Mouse (Mus musculus) neural tube, embryonic 15.5 days (tissue): ENCODE results near the gene Fstl3. TPM values are rescaled to one million over a fixed set of nuclear protein-coding genes. Genes with fewer than 3 reads are reported as not detected.

Experiments used
- ATAC-seq: fragments of 200-750 bp; cut with Nextera tagmentation; 2 replicates; pipeline ENCODE4 v1.8.0; 2017; ENCODE audit warnings: mild to moderate bottlenecking, moderate TSS enrichment, moderate library complexity; ENCODE audit not compliant: low FRiP score
- H3K27ac ChIP-seq: fragments of 300-500 bp; sonication (generic); replicated peaks from 2 replicates; pipeline ENCODE4 v1.5.1; 2015; ENCODE audit warnings: mild to moderate bottlenecking, inconsistent platforms
- H3K27me3 ChIP-seq: fragments of 300-500 bp; sonication (generic); replicated peaks from 2 replicates; pipeline ENCODE4 v1.6.1; 2015; ENCODE audit warnings: inconsistent platforms
- H3K36me3 ChIP-seq: fragments of 300-500 bp; sonication (generic); 2 replicates; pipeline ENCODE4 v1.6.1; 2015; ENCODE audit warnings: inconsistent platforms
- H3K4me1 ChIP-seq: fragments of 300-500 bp; sonication (generic); 2 replicates; pipeline ENCODE4 v1.6.1; 2015; ENCODE audit warnings: inconsistent platforms
- H3K4me2 ChIP-seq: fragments of 300-500 bp; sonication (generic); 2 replicates; pipeline ENCODE4 v1.6.1; 2015; ENCODE audit warnings: inconsistent platforms, mild to moderate bottlenecking, moderate library complexity
- H3K4me3 ChIP-seq: fragments of 300-500 bp; sonication (generic); replicated peaks from 2 replicates; pipeline ENCODE4 v1.5.1; 2015; ENCODE audit warnings: mild to moderate bottlenecking, inconsistent platforms
- H3K9ac ChIP-seq: fragments of 300-500 bp; sonication (generic); replicated peaks from 2 replicates; pipeline ENCODE4 v1.6.1; 2015; ENCODE audit warnings: mild to moderate bottlenecking, inconsistent platforms
- H3K9me3 ChIP-seq: fragments of 300-500 bp; sonication (generic); replicated peaks from 2 replicates; pipeline ENCODE4 v1.6.1; 2016; ENCODE audit warnings: inconsistent platforms
- WGBS: fragments of 180-500 bp; shearing (Covaris S2); methylation state at CpG from one replicate; pipeline ENCODE4 v1.1.7; 2015; ENCODE audit warnings: mixed read lengths; 5-methylcytosine and 5-hydroxymethylcytosine counted together
- polyA plus RNA-seq: library from polyadenylated mRNA; unstranded; fragments of >200 nt; fragmentation: Nextera tagmentation; extraction: Ambion mirVana; gene quantifications from 2 replicates; pipeline ENCODE4 v1.2.1, GENCODE M21; 2015

Fstl3 gene
- polyA plus RNA-seq, 1 experiment from 2014 or later, result 2.6 TPM

GRCm38 (mm10) chr10:79819606-79820005, 42.5 kb downstream of the Fstl3 start:
- ATAC-seq, result no peak
- H3K27ac ChIP-seq, result no peak overlapping the region
- H3K4me2 ChIP-seq, result no peak overlapping the region
- WGBS, result 94% methylated on average over 17 of the region's 17 CpGs
- no peaks in the 10 kb centered on the region for H3K9me3 ChIP-seq
- peaks cover 60% of the 10 kb centered on the region for H3K36me3 ChIP-seq
- peaks cover 10% of the 10 kb centered on the region; the same call in 1 of the 2 replicates for H3K4me1 ChIP-seq
- no peak overlapping the region for H3K9ac ChIP-seq
- no peaks in the 10 kb centered on the region for H3K27me3 ChIP-seq
- H3K4me3 ChIP-seq, result no peak overlapping the region

- Histone ChIP-seq H3K4me1 (peaks cover 10% of the 10 kb centered on the region; the same call in 1 of the 2 replicates), H3K4me3 (no peak overlapping the region), H3K36me3 (peaks cover 54% of the 10 kb centered on the region), H3K27me3 (no peaks in the 10 kb centered on the region), H3K9me3 (no peaks in the 10 kb centered on the region), H3K27ac (no peak overlapping the region), H3K4me2 (no peak overlapping the region), H3K9ac (no peak overlapping the region)
- no peak for ATAC-seq
- 91% methylated on average over 8 of the region's 8 CpGs for WGBS
Measured at GRCm38 (mm10) chr10:79820277-79820676, 43.2 kb downstream of the Fstl3 start.

- Histone ChIP-seq H3K27me3 (no peaks in the 10 kb centered on the region), H3K4me1 (peaks cover 10% of the 10 kb centered on the region; the same call in 1 of the 2 replicates), H3K36me3 (peaks cover 49% of the 10 kb centered on the region), H3K9ac (no peak within 1 kb of the TSS), H3K27ac (no peak within 1 kb of the TSS), H3K9me3 (no peaks in the 10 kb centered on the region), H3K4me3 (no peak within 1 kb of the TSS), H3K4me2 (no peak within 1 kb of the TSS)
- no peak for ATAC-seq
- WGBS, result 75% methylated on average over 11 of the region's 11 CpGs
Measured at GRCm38 (mm10) chr10:79820782-79821181, 43.7 kb downstream of the Fstl3 start, which contains the start of gene Misp. Misp (plus strand) TSS chr10:79820989.

- no peak overlapping the region for H3K27ac ChIP-seq
- H3K4me2 ChIP-seq, result no peak overlapping the region; the same call in 1 of the 2 replicates
- H3K27me3 ChIP-seq, result no peaks in the 10 kb centered on the region
- H3K9me3 ChIP-seq, result no peaks in the 10 kb centered on the region
- H3K4me1 ChIP-seq, result peaks cover 10% of the 10 kb centered on the region; the same call in 1 of the 2 replicates
- H3K4me3 ChIP-seq, result no peak overlapping the region
- no peak overlapping the region for H3K9ac ChIP-seq
- WGBS, result 91% methylated on average over 12 of the region's 12 CpGs
- H3K36me3 ChIP-seq, result peaks cover 39% of the 10 kb centered on the region
- no peak for ATAC-seq
Measured at GRCm38 (mm10) chr10:79821731-79822130, 44.7 kb downstream of the Fstl3 start.

- no peak for ATAC-seq
- Histone ChIP-seq H3K27me3 (no peaks in the 10 kb centered on the region), H3K4me1 (peaks cover 10% of the 10 kb centered on the region; the same call in 1 of the 2 replicates), H3K27ac (no peak overlapping the region), H3K36me3 (peaks cover 35% of the 10 kb centered on the region), H3K9ac (no peak overlapping the region), H3K4me3 (no peak overlapping the region), H3K4me2 (peak overlapping the region; percentile 5; the same call in 1 of the 2 replicates), H3K9me3 (no peaks in the 10 kb centered on the region)
- WGBS, result 41% methylated on average over 16 of the region's 17 CpGs
Measured at GRCm38 (mm10) chr10:79822372-79822771, 45.3 kb downstream of the Fstl3 start.

GRCm38 (mm10) chr10:79823011-79823410, 45.9 kb downstream of the Fstl3 start:
- Histone ChIP-seq H3K36me3 (peaks cover 35% of the 10 kb centered on the region), H3K4me3 (no peak overlapping the region), H3K4me2 (0 out of 2 replicates have a peak overlapping the region, but pooled peaks have one; percentile 5), H3K27ac (no peak overlapping the region), H3K4me1 (peaks cover 10% of the 10 kb centered on the region; the same call in 1 of the 2 replicates), H3K27me3 (no peaks in the 10 kb centered on the region), H3K9me3 (no peaks in the 10 kb centered on the region), H3K9ac (no peak overlapping the region)
- no peak for ATAC-seq
- 63% methylated on average over 6 of the region's 6 CpGs for WGBS

GRCm38 (mm10) chr10:79824413-79824812, 47.3 kb downstream of the Fstl3 start:
- H3K27ac ChIP-seq, result no peak overlapping the region
- no peak overlapping the region for H3K9ac ChIP-seq
- ATAC-seq, result no peak
- no peak overlapping the region for H3K4me2 ChIP-seq
- WGBS, result 75% methylated on average over 6 of the region's 6 CpGs
- H3K36me3 ChIP-seq, result peaks cover 22% of the 10 kb centered on the region
- no peaks in the 10 kb centered on the region for H3K9me3 ChIP-seq
- H3K4me1 ChIP-seq, result peaks cover 10% of the 10 kb centered on the region; the same call in 1 of the 2 replicates
- no peak overlapping the region for H3K4me3 ChIP-seq
- no peaks in the 10 kb centered on the region for H3K27me3 ChIP-seq

- H3K4me2 ChIP-seq, result no peak overlapping the region
- H3K9me3 ChIP-seq, result no peaks in the 10 kb centered on the region
- H3K36me3 ChIP-seq, result no peaks in the 10 kb centered on the region
- H3K27me3 ChIP-seq, result 0 out of 2 replicates have a peak, but pooled peaks cover 3% of the 10 kb centered on the region
- ATAC-seq, result no peak
- H3K4me3 ChIP-seq, result no peak overlapping the region
- H3K9ac ChIP-seq, result no peak overlapping the region
- no peak overlapping the region for H3K27ac ChIP-seq
- WGBS, result 88% methylated on average over 3 of the region's 3 CpGs
- 0 out of 2 replicates have a peak, but pooled peaks cover 5% of the 10 kb centered on the region for H3K4me1 ChIP-seq
Measured at GRCm38 (mm10) chr10:79831583-79831982, 54.5 kb downstream of the Fstl3 start.

Other genes starting within 250 kb of the Fstl3 start
- gene Plpp2, start 243.5 kb upstream of the Fstl3 start, polyA plus RNA-seq, result 23.7 and 26.2 TPM in 2 replicates
- gene Mier2, start 222.1 kb upstream of the Fstl3 start, polyA plus RNA-seq, result 61.7 and 68.6 TPM in 2 replicates
- 0.37 TPM in 1 of 2 replicates, not detected in the other for gene Theg, start 189.9 kb upstream of the Fstl3 start, polyA plus RNA-seq
- 0.40 and 0.55 TPM in 2 replicates for gene C2cd4c, start 163.2 kb upstream of the Fstl3 start, polyA plus RNA-seq
- gene Shc2, start 139.4 kb upstream of the Fstl3 start, polyA plus RNA-seq, result 24.7 and 28.9 TPM in 2 replicates
- 0.14 and 0.17 TPM in 2 replicates for gene Odf3l2, start 131.5 kb upstream of the Fstl3 start, polyA plus RNA-seq
- 1.0 and 4.1 TPM in 2 replicates for gene Madcam1, start 112.7 kb upstream of the Fstl3 start, polyA plus RNA-seq
- gene Tpgs1, start 107.9 kb upstream of the Fstl3 start, polyA plus RNA-seq, result 109 and 115 TPM in 2 replicates
- gene Cdc34, start 95.1 kb upstream of the Fstl3 start, polyA plus RNA-seq, result 83.0 and 83.4 TPM in 2 replicates
- gene Gzmm, start 88.3 kb upstream of the Fstl3 start, polyA plus RNA-seq, result 1.1 TPM in 2 replicates
- 958 and 1,001 TPM in 2 replicates for gene Bsg, start 72.8 kb upstream of the Fstl3 start, polyA plus RNA-seq
- gene Hcn2, start 60.6 kb upstream of the Fstl3 start, polyA plus RNA-seq, result 2.0 and 3.0 TPM in 2 replicates
- gene Polrmt, start 30.7 kb upstream of the Fstl3 start, polyA plus RNA-seq, result 43.4 TPM in 2 replicates
- gene Fgf22, start 22.2 kb upstream of the Fstl3 start, polyA plus RNA-seq, result 2.7 and 3.4 TPM in 2 replicates
- 108 and 110 TPM in 2 replicates for gene Rnf126, start 10.3 kb upstream of the Fstl3 start, polyA plus RNA-seq
- 0.14 and 10.2 TPM in 2 replicates for gene Prss57, start 13.7 kb downstream of the Fstl3 start, polyA plus RNA-seq
- gene Palm, start 16.3 kb downstream of the Fstl3 start, polyA plus RNA-seq, result 227 and 256 TPM in 2 replicates
- 0.33 and 11.5 TPM in 2 replicates for gene Misp, start 43.7 kb downstream of the Fstl3 start, polyA plus RNA-seq
- 55.8 and 121 TPM in 2 replicates for gene Ptbp1, start 77.2 kb downstream of the Fstl3 start, polyA plus RNA-seq
- gene Prtn3, start 97.2 kb downstream of the Fstl3 start, polyA plus RNA-seq, result 9.0 and 9.5 TPM in 2 replicates
- 316 and 385 TPM in 2 replicates for gene Plppr3, start 97.4 kb downstream of the Fstl3 start, polyA plus RNA-seq
- gene Elane, start 109.0 kb downstream of the Fstl3 start, polyA plus RNA-seq, result 0.31 and 0.50 TPM in 2 replicates
- not detected in 2 replicates for gene Cfd, start 113.6 kb downstream of the Fstl3 start, polyA plus RNA-seq
- 44.9 and 46.7 TPM in 2 replicates for gene Med16, start 131.7 kb downstream of the Fstl3 start, polyA plus RNA-seq
- 22.7 and 23.6 TPM in 2 replicates for gene Gm26602, start 133.6 kb downstream of the Fstl3 start, polyA plus RNA-seq
- 1.8 and 2.8 TPM in 2 replicates for gene Kiss1r, start 139.7 kb downstream of the Fstl3 start, polyA plus RNA-seq
- gene R3hdm4, start 143.9 kb downstream of the Fstl3 start, polyA plus RNA-seq, result 264 and 288 TPM in 2 replicates
- gene Arid3a, start 149.8 kb downstream of the Fstl3 start, polyA plus RNA-seq, result 2.4 and 5.1 TPM in 2 replicates
- 94.4 and 104 TPM in 2 replicates for gene Wdr18, start 182.9 kb downstream of the Fstl3 start, polyA plus RNA-seq
- 0.32 and 0.33 TPM in 2 replicates for gene Grin3b, start 193.4 kb downstream of the Fstl3 start, polyA plus RNA-seq
- 21.3 and 24.7 TPM in 2 replicates for gene Tmem259, start 207.1 kb downstream of the Fstl3 start, polyA plus RNA-seq
- 31.6 and 76.4 TPM in 2 replicates for gene Cnn2, start 211.3 kb downstream of the Fstl3 start, polyA plus RNA-seq
- gene Abca7, start 219.2 kb downstream of the Fstl3 start, polyA plus RNA-seq, result 5.2 and 5.6 TPM in 2 replicates
- gene Arhgap45, start 239.4 kb downstream of the Fstl3 start, polyA plus RNA-seq, result 2.0 and 13.7 TPM in 2 replicates